Mouse (Mus musculus): ENCODE results near the gene Ralgapa2.

GRCm38 (mm10) chr2:146488291-146488690, 23.9 kb downstream of the Ralgapa2 start:
- no peak for TF ChIP-seq CTCF (IDR thresholded peaks at IDR 0.05; ENCODE audit: low read depth, low read length)
- no peak for TF ChIP-seq POLR2A (IDR thresholded peaks at IDR 0.05; ENCODE audit: insufficient read depth, low read length)
- TF ChIP-seq EP300 (IDR thresholded peaks at IDR 0.05; ENCODE audit: insufficient read depth, low read depth, low read length), result no peak

All from ES-Bruce4 (cell line).